Mouse (Mus musculus) cerebellum, adult 2 months (tissue): Measurements from ENCODE around the gene Sypl2. TPM values are rescaled to one million over a fixed set of nuclear protein-coding genes. Genes with fewer than 3 reads are reported as not detected.

ENCODE experiments used
- DNase-seq, 2 experiments: peaks; one replicate each; pipeline ENCODE4 v3.0.0; 2021
- H3K27ac ChIP-seq: fragments of 200-500 bp; 2 replicates; pipeline ENCODE4 v1.5.1; 2012; ENCODE audit warnings: low read length, control low read depth, inconsistent platforms; ENCODE audit not compliant: insufficient read depth
- H3K27me3 ChIP-seq: fragments of 200-500 bp; 2 replicates; pipeline ENCODE4 v1.6.1; 2012; ENCODE audit warnings: inconsistent platforms, mild to moderate bottlenecking, low read length, moderate library complexity; ENCODE audit not compliant: control insufficient read depth, insufficient read depth
- H3K4me1 ChIP-seq: fragments of 200-500 bp; 2 replicates; pipeline ENCODE4 v1.6.1; 2011; ENCODE audit warnings: low read length; ENCODE audit not compliant: control insufficient read depth, insufficient read depth
- H3K4me3 ChIP-seq: fragments of 200-500 bp; replicated peaks from 2 replicates; pipeline ENCODE3; 2011; ENCODE audit warnings: mild to moderate bottlenecking, low read depth, low read length, control low read depth; ENCODE audit not compliant: insufficient read depth
- CTCF ChIP-seq: fragments of 200-500 bp; IDR thresholded peaks from 2 replicates; pipeline ENCODE4 v1.5.1; 2011; ENCODE audit warnings: low read depth, mild to moderate bottlenecking, control low read depth, low read length, moderate library complexity, borderline replicate concordance; ENCODE audit not compliant: insufficient read depth
- POLR2A ChIP-seq: fragments of 200-500 bp; IDR thresholded peaks from 2 replicates; pipeline ENCODE4 v1.6.1; 2011; ENCODE audit warnings: low read length, control low read depth, borderline replicate concordance; ENCODE audit not compliant: insufficient read depth
- WGBS: fragments of 180-500 bp; shearing (Covaris S2); methylation state at CpG from one replicate; pipeline ENCODE4 v1.1.7; 2018; 5-methylcytosine and 5-hydroxymethylcytosine counted together
- polyA plus RNA-seq: library from polyadenylated mRNA; depleted of rRNA; stranded (reverse); fragments of >200 nt; gene quantifications from 2 replicates; pipeline ENCODE4 v1.2.3, GENCODE M21; 2012

The Sypl2 gene
- polyA plus RNA-seq, 1 experiment: 2.4 TPM

DNA sequence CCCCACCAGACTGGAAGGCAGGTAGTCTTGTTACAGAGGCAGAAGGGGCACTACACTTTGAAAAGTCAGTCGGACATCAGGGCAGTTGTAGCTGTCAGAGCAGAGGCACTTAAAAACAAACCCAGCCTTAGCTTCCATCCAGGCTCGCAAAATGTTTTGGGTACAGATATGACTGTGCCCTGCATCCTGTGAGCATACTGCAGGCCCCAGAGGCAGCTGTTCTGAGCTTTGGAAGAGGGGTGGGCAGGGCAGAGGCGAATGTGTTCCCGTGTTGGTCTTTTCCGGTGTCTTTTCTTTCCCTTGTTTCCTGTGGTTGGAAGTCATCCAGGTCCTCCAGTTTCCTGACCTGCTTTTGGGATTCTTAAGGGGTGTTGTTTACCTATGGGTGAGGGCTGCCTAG is 36.6 kb downstream of the Sypl2 start:
- WGBS: 38% methylated on average over 5 of the region's 5 CpGs
- Histone ChIP-seq H3K4me1 (peaks cover 41% of the 10 kb centered on the region), H3K4me3 (peak overlapping the region; percentile 9), H3K27me3 (no peaks in the 10 kb centered on the region), H3K27ac (0 out of 2 replicates have a peak overlapping the region, but pooled peaks have one; percentile 6)
- TF ChIP-seq CTCF (no peak), POLR2A (no peak)
- DNase-seq: peak in 1 of 2 experiments; percentile 25

- H3K27ac ChIP-seq: 0 out of 2 replicates have a peak overlapping the region, but pooled peaks have one; percentile 6
- peak; percentile 57 to 70 for DNase-seq
- peaks cover 39% of the 10 kb centered on the region for H3K4me1 ChIP-seq
- WGBS: 59% methylated on average over 9 of the region's 9 CpGs
- TF ChIP-seq CTCF (no peak), POLR2A (no peak)
- peak overlapping the region; percentile 4 for H3K4me3 ChIP-seq
- no peaks in the 10 kb centered on the region for H3K27me3 ChIP-seq
Observed at GRCm38 (mm10) chr3:108188716-108189490, 37.5 kb downstream of the Sypl2 start.

DNA sequence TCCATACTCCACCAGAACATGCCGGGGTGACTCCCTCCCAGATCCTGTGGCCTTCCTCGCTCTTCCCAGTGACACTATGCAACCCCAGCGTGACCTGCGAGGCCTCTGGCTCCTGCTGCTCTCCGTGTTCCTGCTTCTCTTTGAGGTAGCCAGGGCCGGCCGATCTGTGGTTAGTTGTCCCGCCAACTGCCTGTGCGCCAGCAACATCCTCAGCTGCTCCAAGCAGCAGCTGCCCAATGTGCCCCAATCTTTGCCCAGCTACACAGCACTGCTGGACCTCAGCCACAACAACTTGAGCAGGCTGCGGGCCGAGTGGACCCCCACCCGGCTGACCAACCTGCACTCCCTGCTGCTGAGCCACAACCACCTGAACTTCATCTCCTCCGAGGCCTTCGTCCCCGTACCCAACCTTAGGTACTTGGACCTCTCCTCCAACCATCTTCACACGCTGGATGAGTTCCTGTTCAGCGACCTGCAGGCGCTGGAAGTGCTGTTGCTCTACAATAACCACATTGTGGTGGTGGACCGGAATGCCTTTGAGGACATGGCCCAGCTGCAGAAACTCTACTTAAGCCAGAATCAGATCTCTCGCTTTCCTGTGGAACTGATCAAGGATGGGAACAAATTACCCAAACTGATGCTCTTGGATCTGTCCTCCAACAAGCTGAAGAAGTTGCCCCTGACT is 39.2 kb downstream of the Sypl2 start:
- TF ChIP-seq CTCF (no peak), POLR2A (no peak)
- WGBS: 24% methylated on average over 20 of the region's 20 CpGs
- H3K27ac ChIP-seq: no peak overlapping the region
- peak; percentile 26 to 40 for DNase-seq
- no peaks in the 10 kb centered on the region for H3K27me3 ChIP-seq
- H3K4me3 ChIP-seq: peak overlapping the region; percentile 87
- peaks cover 34% of the 10 kb centered on the region for H3K4me1 ChIP-seq

- 2% methylated on average over 98 of the region's 100 CpGs for WGBS
- Histone ChIP-seq H3K4me1 (peaks cover 34% of the 10 kb centered on the region), H3K27ac (peak within 1 kb of the TSS; percentile 82; the same call in 1 of the 2 replicates)
Observed at GRCm38 (mm10) chr3:108186098-108187047, 40.1 kb downstream of the Sypl2 start, which contains the start of gene Amigo1. Amigo1 (plus strand) TSS chr3:108186335.

GRCm38 (mm10) chr3:108185460-108186097 is 40.9 kb downstream of the Sypl2 start:
- 4% methylated on average over 16 of the region's 16 CpGs for WGBS
- DNase-seq: peak in 1 of 2 experiments; percentile 22
- H3K4me3 ChIP-seq: peak overlapping the region; percentile 87
- peaks cover 34% of the 10 kb centered on the region for H3K4me1 ChIP-seq
- TF ChIP-seq POLR2A (no peak), CTCF (no peak)
- H3K27ac ChIP-seq: no peak overlapping the region
- no peaks in the 10 kb centered on the region for H3K27me3 ChIP-seq

More at GRCm38 (mm10) chr3:108186098-108187047, 40.1 kb downstream of the Sypl2 start, which contains the start of gene Amigo1:
- DNase-seq: peak; percentile 69 to 82
- Histone ChIP-seq H3K27me3 (no peaks in the 10 kb centered on the region), H3K4me3 (peak within 1 kb of the TSS; percentile 87)
- peak; percentile 55 for TF ChIP-seq POLR2A
- TF ChIP-seq CTCF: no peak

DNA sequence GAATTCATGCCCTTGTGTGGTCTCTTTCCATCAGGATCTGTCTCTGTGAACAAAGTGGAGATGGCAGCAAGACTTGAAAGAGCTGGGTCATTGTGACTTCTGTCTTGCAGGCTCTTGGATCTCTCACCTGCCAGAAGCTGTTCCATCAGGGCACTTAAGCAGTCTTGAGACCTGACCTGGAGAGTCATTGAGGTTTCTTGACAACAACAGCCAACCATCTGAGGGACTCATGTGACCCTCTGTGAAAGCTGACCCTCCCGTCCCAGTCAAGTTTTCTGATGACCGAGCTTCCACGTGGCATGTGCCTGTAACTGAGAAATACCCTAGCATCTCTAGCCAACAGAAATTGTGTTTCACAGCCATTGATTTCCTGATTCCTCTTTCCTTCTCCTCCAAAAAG is 41.7 kb downstream of the Sypl2 start:
- Histone ChIP-seq H3K27ac (no peak overlapping the region), H3K4me1 (peaks cover 27% of the 10 kb centered on the region), H3K27me3 (no peaks in the 10 kb centered on the region), H3K4me3 (no peak overlapping the region)
- 83% methylated on average over 3 of the region's 3 CpGs for WGBS
- TF ChIP-seq POLR2A: no peak
- TF ChIP-seq CTCF: no peak
- no peak for DNase-seq
